In the genomic region with DNA sequence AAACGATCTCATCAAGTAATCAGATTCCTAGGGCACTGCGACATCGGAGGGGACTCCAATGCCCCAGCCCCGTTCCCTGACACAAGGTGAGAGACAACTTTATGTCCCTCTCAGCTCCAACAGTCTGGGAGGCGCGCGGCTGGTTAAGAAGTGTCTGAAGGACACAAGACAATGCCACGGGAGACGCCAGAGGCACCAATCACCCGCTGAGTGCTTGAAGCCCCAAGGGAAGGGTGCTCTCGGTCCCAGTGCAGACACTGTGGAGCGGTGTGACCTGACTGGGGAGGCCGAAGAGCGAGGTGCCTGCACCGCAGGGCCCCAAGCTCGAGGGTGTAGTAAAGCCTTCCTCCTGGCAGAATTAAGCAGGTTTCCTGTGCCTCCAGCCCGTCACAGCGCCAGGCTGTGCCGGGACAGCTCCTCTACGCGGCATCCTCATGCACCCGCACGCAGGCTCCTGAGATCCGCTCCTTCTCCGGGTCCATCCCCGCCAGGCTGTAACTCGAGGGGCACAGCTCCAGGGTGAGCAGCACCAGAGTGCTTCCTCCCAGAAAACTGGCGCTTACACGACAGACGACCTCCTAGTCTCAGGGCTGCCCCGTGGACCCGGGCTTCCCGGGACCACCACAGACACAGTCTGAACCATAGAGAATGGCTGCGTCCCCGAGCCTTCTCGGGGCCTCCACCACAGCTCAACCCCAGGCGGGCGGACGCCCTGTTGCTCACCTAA, we compare ENCODE assay signal across 8 mouse cellular contexts. TPM values are rescaled to one million over a fixed set of nuclear protein-coding genes. Genes with fewer than 3 reads are reported as not detected.
A peak's percentile ranks its signal among the peaks of the same experiment; 100 is the strongest.
DNase-seq lines count a peak whose midpoint lies in the region; ATAC-seq and TF ChIP-seq lines count a peak whose summit lies in the region.

No protein-coding gene starts in this region.

- DNase-seq in 3134 (ENCODE audit: extremely low read depth, insufficient read length, low spot score) (peak; percentile 79), ES-E14 (ENCODE audit: low read depth, low spot score) (peak; percentile 40), liver (peak; percentile 29)
- peak; percentile 68 to 70 for DNase-seq in cerebellum, adult 2 months
- DNase-seq in frontal cortex, postnatal 36 days (ENCODE audit: low spot score in 2 of 2) = peak; percentile 45 to 49
- peak; percentile 27 for DNase-seq in midbrain, postnatal 0 days (ENCODE audit: low spot score)
- DNase-seq in thymus, postnatal 14 days = peak; percentile 59

- H3K27me3 ChIP-seq in cerebellum, adult 2 months (ENCODE audit: control insufficient read depth, insufficient read depth, low read length) = no peaks in the 10 kb centered on the region
- H3K27me3 ChIP-seq in hindbrain, embryonic 13.5 days = peaks cover 21% of the 10 kb centered on the region; the same call in 1 of the 2 replicates
- 0 out of 2 replicates have a peak, but pooled peaks cover 2% of the 10 kb centered on the region for H3K27me3 ChIP-seq in midbrain, postnatal 0 days (ENCODE audit: insufficient read depth, low read length)

- no peaks in the 10 kb centered on the region for H3K9me3 ChIP-seq in ES-E14 (ENCODE audit: control insufficient read depth, insufficient read depth, low read depth, low read length)
- no peaks in the 10 kb centered on the region for H3K9me3 ChIP-seq in hindbrain, embryonic 13.5 days
- H3K9me3 ChIP-seq in midbrain, postnatal 0 days (ENCODE audit: low read length) = no peaks in the 10 kb centered on the region

- under 1% methylated on average over 39 of the region's 39 CpGs for WGBS in cerebellum, adult 2 months
- under 1% methylated on average over 39 of the region's 39 CpGs for WGBS in hindbrain, embryonic 13.5 days
- WGBS in midbrain, postnatal 0 days = under 1% methylated on average over 39 of the region's 39 CpGs

- peaks cover 0 to 3% of the 10 kb centered on the region in 2 experiments; a peak in 1 of 4 replicates for H3K4me1 ChIP-seq in ES-E14 (ENCODE audit: control insufficient read depth in 2 of 2, insufficient read depth in 2 of 2, low read length in 2 of 2, poor library complexity in 1 of 2)
- H3K4me1 ChIP-seq in cerebellum, adult 2 months (ENCODE audit: control insufficient read depth, insufficient read depth, low read length) = peaks cover 5% of the 10 kb centered on the region; the same call in 1 of the 2 replicates
- peaks cover 24% of the 10 kb centered on the region for H3K4me1 ChIP-seq in hindbrain, embryonic 13.5 days (replicated peaks)
- H3K4me1 ChIP-seq in midbrain, postnatal 0 days (ENCODE audit: insufficient read depth, low read length) = no peaks in the 10 kb centered on the region; the same call in 1 of the 2 replicates

- H3K36me3 ChIP-seq in ES-E14 (ENCODE audit: control insufficient read depth, insufficient read depth, low read length, poor library complexity, severe bottlenecking) = no peaks in the 10 kb centered on the region
- no peaks in the 10 kb centered on the region for H3K36me3 ChIP-seq in hindbrain, embryonic 13.5 days
- no peaks in the 10 kb centered on the region for H3K36me3 ChIP-seq in midbrain, postnatal 0 days (ENCODE audit: insufficient read depth, low read length)

- peak overlapping the region; percentile 78 to 96 for H3K4me3 ChIP-seq in ES-E14 (ENCODE audit: insufficient read depth in 1 of 2, low read depth in 1 of 2, low read length in 2 of 2, poor library complexity in 1 of 2, severe bottlenecking in 1 of 2)
- peak overlapping the region; percentile 85 for H3K4me3 ChIP-seq in cerebellum, adult 2 months (replicated peaks; ENCODE audit: insufficient read depth, low read depth, low read length)
- peak overlapping the region; percentile 64 for H3K4me3 ChIP-seq in hindbrain, embryonic 13.5 days
- H3K4me3 ChIP-seq in midbrain, postnatal 0 days (ENCODE audit: low read depth, low read length) = peak overlapping the region; percentile 53

- TF ChIP-seq POLR2A in cerebellum, adult 2 months (IDR thresholded peaks at IDR 0.05; ENCODE audit: borderline replicate concordance, insufficient read depth, low read length) = no peak

- in situ Hi-C loops in ES-E14 (cut with MboI; ENCODE audit: low sequenced_read_pairs in 2 of 2, unreplicated experiment in 2 of 2) = no loop called here

- peak; percentile 59 for ATAC-seq in hindbrain, embryonic 13.5 days (ENCODE audit: low FRiP score)
- ATAC-seq in midbrain, postnatal 0 days (ENCODE audit: low FRiP score) = peak; percentile 58

- H3K27ac ChIP-seq in ES-E14 (ENCODE audit: insufficient read depth, low read depth, low read length, poor library complexity, severe bottlenecking) = no peak overlapping the region
- H3K27ac ChIP-seq in cerebellum, adult 2 months (ENCODE audit: insufficient read depth, low read length) = peak overlapping the region; percentile 37; the same call in 1 of the 2 replicates
- H3K27ac ChIP-seq in hindbrain, embryonic 13.5 days = peak overlapping the region; percentile 55; the same call in 1 of the 2 replicates
- H3K27ac ChIP-seq in midbrain, postnatal 0 days (ENCODE audit: low read depth, low read length) = peak overlapping the region; percentile 38

- no peak for TF ChIP-seq CTCF in cerebellum, adult 2 months (IDR thresholded peaks at IDR 0.05; ENCODE audit: borderline replicate concordance, insufficient read depth, low read depth, low read length)
- no peak for TF ChIP-seq CTCF in midbrain, postnatal 0 days (IDR thresholded peaks at IDR 0.05)

- H3K4me2 ChIP-seq in hindbrain, embryonic 13.5 days = peak overlapping the region; percentile 95
- H3K4me2 ChIP-seq in midbrain, postnatal 0 days (ENCODE audit: low read depth, low read length, poor library complexity, severe bottlenecking) = peak overlapping the region; percentile 89

- H3K9ac ChIP-seq in ES-E14 (ENCODE audit: insufficient read depth, low read depth, low read length, poor library complexity, severe bottlenecking) = peak overlapping the region; percentile 71
- peak overlapping the region; percentile 77 for H3K9ac ChIP-seq in hindbrain, embryonic 13.5 days
- peak overlapping the region; percentile 61 for H3K9ac ChIP-seq in midbrain, postnatal 0 days (replicated peaks; ENCODE audit: low read length, poor library complexity, severe bottlenecking)

TF ChIP-seq in ES-E14, 5 proteins besides CTCF, POLR2A, EP300 and RAD21:
- TF ChIP-seq ZNF384 (IDR thresholded peaks at IDR 0.05; ENCODE audit: low read depth, low read length) (no peak), CHD2 (IDR thresholded peaks at IDR 0.05; ENCODE audit: low read depth, low read length) (no peak), HCFC1 (IDR thresholded peaks at IDR 0.05; ENCODE audit: borderline replicate concordance, insufficient read depth, low read length) (no peak), ZC3H11A (IDR thresholded peaks at IDR 0.05; ENCODE audit: borderline replicate concordance, low read depth, low read length) (no peak), MAFK (IDR thresholded peaks at IDR 0.05; ENCODE audit: insufficient read depth, low read depth, low read length) (no peak)

RNA-seq across cellular contexts. Expression of a gene that starts 0.7 kb away (rescaled TPM):
- total RNA-seq in ES-E14 (2012; rRNA removed) = 6.7 and 9.9 TPM in 2 replicates
- polyA plus RNA-seq in cerebellum, adult 2 months (2012; rRNA removed) = 9.6 and 11.4 TPM in 2 replicates
- 4.6 and 4.8 TPM in 2 replicates for polyA plus RNA-seq in hindbrain, embryonic 13.5 days (2015; fragmentation: Nextera tagmentation; extraction: Ambion mirVana)
- 9.5 and 9.7 TPM in 2 replicates for total RNA-seq in midbrain, postnatal 0 days (2014; rRNA removed)
- polyA plus RNA-seq in midbrain, postnatal 0 days (2015; fragmentation: Nextera tagmentation; extraction: Ambion mirVana) = 4.2 and 5.5 TPM in 2 replicates

Comparison
In these comparisons a context has a peak if more than half of its experiments do, and no peak if none do; other contexts are left out.
1. DNase-seq: peak in every context shown above with its lines; median percentile 79 in 3134; 69 in cerebellum, adult 2 months; 59 in thymus, postnatal 14 days; 47 in frontal cortex, postnatal 36 days; 40 in ES-E14; 29 in liver; 27 in midbrain, postnatal 0 days.